Mouse (Mus musculus) heart, embryonic 15.5 days (tissue): Measurements from ENCODE around the gene Xirp1. TPM values are rescaled to one million over a fixed set of nuclear protein-coding genes. Genes with fewer than 3 reads are reported as not detected.

ENCODE experiments used
- ATAC-seq: fragments of 200-750 bp; cut with Nextera tagmentation; replicated peaks from 2 replicates; pipeline ENCODE4 v1.8.0; 2017; ENCODE audit warnings: low read depth, moderate TSS enrichment; ENCODE audit not compliant: insufficient number of reproducible peaks, insufficient read depth, low FRiP score
- H3K27ac ChIP-seq: fragments of 300-500 bp; sonication (generic); 2 replicates; pipeline ENCODE4 v1.5.1; 2015; ENCODE audit warnings: mild to moderate bottlenecking, inconsistent platforms
- H3K27me3 ChIP-seq: fragments of 300-500 bp; sonication (generic); 2 replicates; pipeline ENCODE4 v1.6.1; 2015; ENCODE audit warnings: inconsistent platforms
- H3K36me3 ChIP-seq: fragments of 300-500 bp; sonication (generic); 2 replicates; pipeline ENCODE4 v1.6.1; 2015; ENCODE audit warnings: mild to moderate bottlenecking, inconsistent platforms
- H3K4me1 ChIP-seq: fragments of 300-500 bp; sonication (generic); replicated peaks from 2 replicates; pipeline ENCODE4 v1.6.1; 2015; ENCODE audit warnings: inconsistent platforms
- H3K4me2 ChIP-seq: fragments of 300-500 bp; sonication (generic); 2 replicates; pipeline ENCODE4 v1.6.1; 2015; ENCODE audit warnings: inconsistent platforms, mild to moderate bottlenecking, moderate library complexity
- H3K4me3 ChIP-seq: fragments of 300-500 bp; sonication (generic); 2 replicates; pipeline ENCODE4 v1.5.1; 2015; ENCODE audit warnings: mild to moderate bottlenecking, inconsistent platforms
- H3K9ac ChIP-seq: fragments of 300-500 bp; sonication (generic); 2 replicates; pipeline ENCODE4 v1.6.1; 2015; ENCODE audit warnings: mild to moderate bottlenecking, inconsistent platforms
- H3K9me3 ChIP-seq: fragments of 300-500 bp; sonication (generic); replicated peaks from 2 replicates; pipeline ENCODE4 v1.6.1; 2016; ENCODE audit warnings: inconsistent platforms
- WGBS: fragments of 180-500 bp; shearing (Covaris S2); methylation state at CpG from one replicate; pipeline ENCODE4 v1.1.7; 2015; ENCODE audit warnings: mixed read lengths; 5-methylcytosine and 5-hydroxymethylcytosine counted together
- polyA plus RNA-seq: library from polyadenylated mRNA; unstranded; fragments of >200 nt; fragmentation: Nextera tagmentation; extraction: Ambion mirVana; gene quantifications from 2 replicates; pipeline ENCODE4 v1.2.1, GENCODE M21; 2015

The Xirp1 gene
- polyA plus RNA-seq, 1 experiment from 2014 or later, result 45.2 TPM

- peaks cover 40% of the 10 kb centered on the region; the same call in 1 of the 2 replicates for H3K36me3 ChIP-seq
- H3K4me3 ChIP-seq, result no peak overlapping the region
- 26% methylated on average over 6 of the region's 6 CpGs for WGBS
- H3K27ac ChIP-seq, result peak overlapping the region; percentile 44
- H3K9me3 ChIP-seq, result no peaks in the 10 kb centered on the region
- H3K9ac ChIP-seq, result no peak overlapping the region
- peaks cover 20% of the 10 kb centered on the region for H3K4me1 ChIP-seq
- ATAC-seq, result no peak; the same call in 1 of the 2 replicates
- no peak overlapping the region for H3K4me2 ChIP-seq
- H3K27me3 ChIP-seq, result no peaks in the 10 kb centered on the region
These were observed 53.2 kb downstream of the Xirp1 start for GRCm38 (mm10) chr9:119970221-119970620.

- H3K4me1 ChIP-seq, result peaks cover 20% of the 10 kb centered on the region
- no peaks in the 10 kb centered on the region for H3K9me3 ChIP-seq
- H3K4me3 ChIP-seq, result no peak overlapping the region
- H3K4me2 ChIP-seq, result no peak overlapping the region
- H3K9ac ChIP-seq, result no peak overlapping the region
- H3K27ac ChIP-seq, result no peak overlapping the region
- WGBS, result 74% methylated on average over 7 of the region's 7 CpGs
- ATAC-seq, result no peak
- peaks cover 35% of the 10 kb centered on the region; the same call in 1 of the 2 replicates for H3K36me3 ChIP-seq
- no peaks in the 10 kb centered on the region for H3K27me3 ChIP-seq
These were observed 53.6 kb downstream of the Xirp1 start for GRCm38 (mm10) chr9:119969811-119970210.

DNA sequence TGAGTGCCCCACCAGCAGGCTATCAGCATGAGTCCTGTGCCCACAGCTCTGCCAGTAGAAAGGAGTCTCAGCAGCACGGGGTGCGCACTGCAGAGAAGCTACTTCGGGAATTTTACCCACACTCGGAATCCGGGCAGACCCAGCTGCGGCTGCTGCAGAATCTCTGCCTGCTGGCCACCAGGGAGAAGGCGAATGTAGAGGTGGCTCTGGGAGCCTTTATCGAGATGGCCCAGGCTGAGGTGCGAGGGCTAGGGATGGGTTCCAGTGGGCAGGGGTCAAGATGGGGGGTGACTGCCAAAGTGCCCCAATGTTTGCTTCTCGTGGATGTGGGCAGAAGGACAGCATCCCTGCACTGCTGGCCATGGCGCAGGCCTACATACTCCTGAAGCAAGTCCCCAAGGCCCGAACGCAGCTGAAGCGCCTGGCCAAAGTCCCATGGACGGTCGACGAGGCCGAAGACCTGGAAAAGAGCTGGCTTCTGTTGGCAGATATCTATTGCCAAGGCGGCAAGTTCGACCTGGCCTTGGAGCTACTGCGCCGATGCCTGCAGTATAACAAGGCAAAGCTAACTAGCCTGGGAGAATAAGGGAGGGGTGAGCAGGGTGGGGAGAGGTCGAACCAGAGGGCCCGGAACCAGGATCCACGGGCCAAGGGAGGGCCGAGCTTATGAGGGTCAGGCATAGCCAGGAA lies 57.0 kb downstream of the Xirp1 start:
- no peak overlapping the region for H3K4me3 ChIP-seq

GRCm38 (mm10) chr9:119965186-119965585 lies 58.2 kb downstream of the Xirp1 start:
- Histone ChIP-seq H3K9me3 (no peaks in the 10 kb centered on the region), H3K27me3 (no peaks in the 10 kb centered on the region), H3K4me3 (no peak overlapping the region), H3K27ac (no peak overlapping the region), H3K36me3 (no peaks in the 10 kb centered on the region), H3K9ac (no peak overlapping the region), H3K4me2 (no peak overlapping the region), H3K4me1 (peaks cover 26% of the 10 kb centered on the region)
- WGBS, result 65% methylated on average over 3 of the region's 3 CpGs
- ATAC-seq, result no peak

More for the DNA sequence above, 57.0 kb downstream of the Xirp1 start:
- Histone ChIP-seq H3K4me1 (peaks cover 38% of the 10 kb centered on the region), H3K9me3 (no peaks in the 10 kb centered on the region), H3K36me3 (0 out of 2 replicates have a peak, but pooled peaks cover under 1% of the 10 kb centered on the region), H3K4me2 (no peak overlapping the region), H3K27ac (no peak overlapping the region), H3K27me3 (no peaks in the 10 kb centered on the region), H3K9ac (no peak overlapping the region)
- 86% methylated on average over 26 of the region's 26 CpGs for WGBS
- ATAC-seq, result no peak

DNA sequence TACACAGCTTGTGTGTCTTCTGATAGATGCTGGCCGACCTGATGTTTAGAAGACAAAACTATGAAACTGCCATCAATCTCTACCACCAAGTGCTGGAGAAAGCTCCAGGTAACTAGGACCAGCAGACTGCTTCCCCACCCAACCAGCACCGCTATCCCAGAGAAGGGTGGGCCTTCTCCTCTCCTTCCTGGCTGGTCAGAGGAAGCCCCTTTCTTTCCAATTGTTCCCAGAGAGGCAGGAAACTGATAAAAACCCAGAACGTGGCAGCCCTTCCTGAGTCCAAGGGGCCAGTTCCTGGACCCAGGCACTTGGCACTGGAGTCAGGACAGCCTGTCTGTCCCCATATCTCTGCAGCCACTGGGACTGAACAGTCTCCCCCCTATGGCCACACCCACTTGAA lies 59.2 kb downstream of the Xirp1 start:
- H3K9ac ChIP-seq, result no peak overlapping the region
- no peak overlapping the region for H3K4me2 ChIP-seq
- H3K4me1 ChIP-seq, result peaks cover 22% of the 10 kb centered on the region
- H3K9me3 ChIP-seq, result no peaks in the 10 kb centered on the region
- no peaks in the 10 kb centered on the region for H3K36me3 ChIP-seq
- no peaks in the 10 kb centered on the region for H3K27me3 ChIP-seq
- ATAC-seq, result no peak; the same call in 1 of the 2 replicates
- no peak overlapping the region for H3K4me3 ChIP-seq
- WGBS, result 61% methylated on average over 3 of the region's 3 CpGs
- peak overlapping the region; percentile 69 for H3K27ac ChIP-seq

Other genes with a start within 250 kb of the Xirp1 start
- 0.03 and 0.04 TPM in 2 replicates for gene Scn11a, start 198.1 kb downstream of the Xirp1 start, polyA plus RNA-seq
- 31.5 and 35.0 TPM in 2 replicates for gene Wdr48, start 128.7 kb downstream of the Xirp1 start, polyA plus RNA-seq
- gene Gorasp1, start 86.0 kb downstream of the Xirp1 start, polyA plus RNA-seq, result 16.6 and 24.3 TPM in 2 replicates
- 0.08 and 0.29 TPM in 2 replicates for gene Ttc21a, start 86.0 kb downstream of the Xirp1 start, polyA plus RNA-seq
- 6.9 and 8.2 TPM in 2 replicates for gene Csrnp1, start 38.9 kb downstream of the Xirp1 start, polyA plus RNA-seq
- 7.5 and 10.0 TPM in 2 replicates for gene Cx3cr1, start 46.3 kb upstream of the Xirp1 start, polyA plus RNA-seq
- 0.62 and 1.6 TPM in 2 replicates for gene Ccr8, start 68.5 kb upstream of the Xirp1 start, polyA plus RNA-seq
- gene Slc25a38, start 86.8 kb upstream of the Xirp1 start, polyA plus RNA-seq, result 18.8 and 22.0 TPM in 2 replicates
- gene Rpsa, start 104.1 kb upstream of the Xirp1 start, polyA plus RNA-seq, result 679 and 834 TPM in 2 replicates
- gene Mobp, start 126.1 kb upstream of the Xirp1 start, polyA plus RNA-seq, result 0.05 TPM in 1 of 2 replicates, not detected in the other